Mouse (Mus musculus) liver, embryonic 15.5 days (tissue): ENCODE measurements at regions not wholly inside any gene's neighbourhood (a gene's known extent, or its start where the extent isn't known, plus 50 kb on each side); places are given as distances from the start of the nearest gene placed in this dataset.

Experiments
- ATAC-seq: fragments of 200-750 bp; cut with Nextera tagmentation; 2 replicates; pipeline ENCODE4 v1.8.0; 2017; ENCODE audit warnings: moderate number of reproducible peaks, mild to moderate bottlenecking, moderate library complexity; ENCODE audit not compliant: insufficient read depth
- H3K27ac ChIP-seq: fragments of 300-500 bp; sonication (generic); replicated peaks from 2 replicates; pipeline ENCODE4 v1.5.1; 2015; ENCODE audit warnings: mild to moderate bottlenecking, inconsistent platforms
- H3K27me3 ChIP-seq: fragments of 300-500 bp; sonication (generic); 2 replicates; pipeline ENCODE4 v1.6.1; 2015; ENCODE audit warnings: mild to moderate bottlenecking, inconsistent platforms
- H3K36me3 ChIP-seq: fragments of 300-500 bp; sonication (generic); replicated peaks from 2 replicates; pipeline ENCODE4 v1.6.1; 2015; ENCODE audit warnings: moderate library complexity, mild to moderate bottlenecking, inconsistent platforms
- H3K4me1 ChIP-seq: fragments of 300-500 bp; sonication (generic); replicated peaks from 2 replicates; pipeline ENCODE4 v1.6.1; 2015; ENCODE audit warnings: inconsistent platforms
- H3K4me2 ChIP-seq: fragments of 300-500 bp; sonication (generic); 2 replicates; pipeline ENCODE4 v1.6.1; 2015; ENCODE audit warnings: moderate library complexity, mild to moderate bottlenecking, inconsistent platforms
- H3K4me3 ChIP-seq: fragments of 300-500 bp; sonication (generic); replicated peaks from 2 replicates; pipeline ENCODE4 v1.5.1; 2015; ENCODE audit warnings: mild to moderate bottlenecking, inconsistent platforms
- H3K9ac ChIP-seq: fragments of 300-500 bp; sonication (generic); 2 replicates; pipeline ENCODE4 v1.6.1; 2015; ENCODE audit warnings: moderate library complexity, mild to moderate bottlenecking, inconsistent platforms
- H3K9me3 ChIP-seq: fragments of 300-500 bp; sonication (generic); replicated peaks from 2 replicates; pipeline ENCODE4 v1.6.1; 2016; ENCODE audit warnings: inconsistent platforms
- WGBS: fragments of 180-500 bp; shearing (Covaris S2); methylation state at CpG from one replicate; pipeline ENCODE4 v1.1.7; 2015; ENCODE audit warnings: mixed read lengths; ENCODE audit not compliant: insufficient replicate concordance; 5-methylcytosine and 5-hydroxymethylcytosine counted together

DNA sequence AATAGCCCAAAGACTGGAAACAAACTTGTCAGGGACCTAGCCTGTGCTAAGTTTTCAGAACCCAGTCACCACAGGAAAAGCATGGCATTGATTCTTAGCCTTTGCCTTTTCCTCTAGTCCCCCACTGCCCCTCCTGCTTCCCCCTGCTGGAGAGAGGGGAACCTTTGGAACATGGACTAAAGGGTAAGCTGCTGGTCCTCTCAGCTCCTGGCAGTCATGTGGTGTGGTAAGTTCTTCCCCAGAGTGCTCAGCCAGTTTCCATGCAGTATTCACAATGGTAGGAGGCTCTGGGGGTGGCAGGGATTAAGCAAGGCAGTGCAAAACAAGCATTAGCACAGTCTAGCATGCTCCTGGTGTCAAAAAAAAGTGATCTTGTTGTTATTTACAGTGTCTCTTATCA, 470.3 kb downstream of the Bnc2 start:
- Histone ChIP-seq H3K4me2 (no peak overlapping the region), H3K4me3 (no peak overlapping the region), H3K27me3 (no peaks in the 10 kb centered on the region), H3K9ac (no peak overlapping the region), H3K9me3 (no peaks in the 10 kb centered on the region), H3K27ac (no peak overlapping the region), H3K4me1 (no peaks in the 10 kb centered on the region), H3K36me3 (no peaks in the 10 kb centered on the region)
- no peak for ATAC-seq

DNA sequence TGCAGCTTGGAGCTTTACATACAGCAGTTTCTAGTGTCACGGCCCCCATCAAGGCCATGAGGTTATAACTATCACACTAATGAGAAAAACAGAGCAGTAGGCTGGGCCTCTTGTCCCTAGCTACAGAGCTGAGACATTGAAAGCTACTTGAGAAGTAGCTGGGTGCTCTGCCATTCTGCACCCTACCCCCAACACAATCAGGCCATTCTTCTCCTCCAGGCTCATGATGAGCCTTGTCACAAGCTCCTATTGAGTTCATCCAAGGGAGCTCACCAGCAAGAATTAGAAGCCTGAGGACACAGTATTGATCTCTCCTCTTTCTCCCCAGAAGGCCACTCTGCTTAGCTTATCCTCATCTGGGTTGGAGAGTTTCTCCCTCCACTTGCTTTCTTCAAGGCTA, 466.9 kb downstream of the Bnc2 start:
- H3K9ac ChIP-seq: no peak overlapping the region
- no peaks in the 10 kb centered on the region for H3K36me3 ChIP-seq
- H3K4me1 ChIP-seq: no peaks in the 10 kb centered on the region
- 59% methylated on average over 1 of the region's 1 CpGs for WGBS
- no peak overlapping the region for H3K27ac ChIP-seq
- H3K4me2 ChIP-seq: no peak overlapping the region
- ATAC-seq: no peak
- no peak overlapping the region for H3K4me3 ChIP-seq
- H3K9me3 ChIP-seq: no peaks in the 10 kb centered on the region
- no peaks in the 10 kb centered on the region for H3K27me3 ChIP-seq

DNA sequence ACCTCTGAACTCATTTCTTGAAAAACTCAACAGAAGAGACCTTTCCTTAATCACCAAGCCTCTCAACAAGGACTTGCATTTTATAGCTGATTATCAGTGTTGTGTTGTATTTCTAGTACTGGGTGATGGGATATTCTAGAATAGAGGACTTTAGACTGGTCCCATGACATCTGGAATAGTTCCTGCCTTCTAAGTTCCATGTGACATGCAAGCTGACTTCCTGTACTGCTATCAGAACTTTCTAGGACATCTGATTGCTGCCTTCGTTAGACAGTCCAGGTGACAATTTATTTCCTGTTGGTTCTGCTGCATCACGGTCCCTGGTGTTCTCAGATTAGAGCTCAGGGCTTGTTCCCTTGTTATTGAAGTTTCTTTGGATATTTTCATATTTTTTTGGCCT, 465.5 kb downstream of the Bnc2 start:
- H3K36me3 ChIP-seq: no peaks in the 10 kb centered on the region
- no peak overlapping the region for H3K4me3 ChIP-seq
- no peak overlapping the region for H3K4me2 ChIP-seq
- H3K27ac ChIP-seq: no peak overlapping the region
- no peaks in the 10 kb centered on the region for H3K9me3 ChIP-seq
- no peaks in the 10 kb centered on the region for H3K4me1 ChIP-seq
- no peak overlapping the region for H3K9ac ChIP-seq
- H3K27me3 ChIP-seq: no peaks in the 10 kb centered on the region
- ATAC-seq: no peak
- WGBS: 31% methylated on average over 2 of the region's 2 CpGs

DNA sequence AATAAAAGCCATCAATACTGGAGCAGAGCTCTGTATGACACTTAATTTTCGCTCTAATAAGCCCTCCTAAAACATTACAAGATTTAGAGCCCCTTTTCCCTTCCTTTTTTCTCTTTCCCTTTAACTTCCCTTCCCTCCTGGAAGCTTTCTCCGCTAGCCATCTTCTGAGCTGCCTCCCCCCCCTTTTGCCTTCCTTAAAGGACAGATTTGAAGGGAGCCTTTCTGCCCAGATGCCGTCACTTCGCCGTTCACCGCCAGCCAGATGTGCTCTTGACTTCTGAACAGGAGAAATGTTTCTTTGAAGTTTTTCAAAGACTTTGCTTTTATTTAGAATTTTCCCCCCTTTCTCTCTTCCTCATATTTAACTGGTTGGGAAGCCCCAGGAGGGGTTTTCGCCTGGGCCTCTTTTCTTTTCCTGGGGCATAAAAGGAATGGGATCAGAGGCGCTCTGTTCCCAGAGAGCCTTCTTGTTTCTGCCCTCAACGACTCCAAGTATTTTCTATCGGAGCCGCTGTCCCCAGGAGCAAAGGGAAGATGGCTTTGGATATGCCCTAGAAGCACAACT, 463.7 kb downstream of the Bnc2 start:
- Histone ChIP-seq H3K27ac (no peak overlapping the region), H3K27me3 (no peaks in the 10 kb centered on the region), H3K9me3 (no peaks in the 10 kb centered on the region), H3K4me1 (no peaks in the 10 kb centered on the region), H3K4me2 (no peak overlapping the region), H3K9ac (no peak overlapping the region), H3K4me3 (no peak overlapping the region), H3K36me3 (no peaks in the 10 kb centered on the region)
- no peak for ATAC-seq
- 73% methylated on average over 11 of the region's 11 CpGs for WGBS

DNA sequence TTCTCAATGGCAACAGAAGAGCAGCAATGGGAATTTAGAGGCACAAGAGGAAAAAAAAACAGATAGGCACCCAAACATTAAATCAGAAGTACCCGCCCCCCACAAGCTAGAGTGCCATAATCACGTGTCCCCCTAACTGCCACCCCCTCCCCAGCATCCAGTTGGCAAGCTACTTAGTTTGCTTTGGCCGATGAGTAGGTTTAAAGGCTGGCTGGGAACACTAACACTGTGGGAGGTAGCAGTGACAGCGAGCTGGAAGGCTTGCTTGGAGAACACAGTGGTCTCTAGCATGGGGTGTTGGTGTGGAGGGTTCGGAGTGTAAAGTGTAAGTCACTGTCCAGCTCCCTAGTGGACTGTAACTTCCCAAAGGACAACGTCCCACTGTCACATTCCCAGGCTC, 463.1 kb downstream of the Bnc2 start:
- Histone ChIP-seq H3K4me3 (no peak overlapping the region), H3K4me2 (no peak overlapping the region), H3K27me3 (no peaks in the 10 kb centered on the region), H3K9ac (no peak overlapping the region), H3K27ac (no peak overlapping the region), H3K4me1 (no peaks in the 10 kb centered on the region), H3K9me3 (no peaks in the 10 kb centered on the region), H3K36me3 (no peaks in the 10 kb centered on the region)
- no peak for ATAC-seq
- 59% methylated on average over 6 of the region's 6 CpGs for WGBS

DNA sequence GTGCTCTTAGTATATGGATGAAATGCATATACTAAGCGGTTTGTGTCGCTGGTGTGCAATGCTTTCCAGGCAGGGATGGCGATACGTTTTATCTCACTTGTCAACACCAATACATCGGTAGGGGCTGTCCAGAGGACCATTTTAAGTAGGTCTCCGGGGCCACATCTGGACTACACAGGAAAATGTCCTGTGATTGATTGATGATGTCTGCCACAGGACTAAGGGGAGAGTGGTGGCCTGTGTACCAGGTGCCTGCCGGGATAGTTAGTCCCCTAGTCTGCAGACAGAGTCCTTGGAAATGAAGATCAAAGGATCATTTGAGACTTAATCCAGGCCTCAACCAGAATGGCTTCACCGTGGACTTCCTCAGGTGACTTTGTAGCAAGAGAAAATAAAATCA, 460.6 kb downstream of the Bnc2 start:
- Histone ChIP-seq H3K4me3 (no peak overlapping the region), H3K4me2 (no peak overlapping the region), H3K27me3 (no peaks in the 10 kb centered on the region), H3K9me3 (no peaks in the 10 kb centered on the region), H3K4me1 (no peaks in the 10 kb centered on the region), H3K36me3 (no peaks in the 10 kb centered on the region), H3K9ac (no peak overlapping the region), H3K27ac (no peak overlapping the region)
- ATAC-seq: no peak
- WGBS: 67% methylated on average over 8 of the region's 8 CpGs

DNA sequence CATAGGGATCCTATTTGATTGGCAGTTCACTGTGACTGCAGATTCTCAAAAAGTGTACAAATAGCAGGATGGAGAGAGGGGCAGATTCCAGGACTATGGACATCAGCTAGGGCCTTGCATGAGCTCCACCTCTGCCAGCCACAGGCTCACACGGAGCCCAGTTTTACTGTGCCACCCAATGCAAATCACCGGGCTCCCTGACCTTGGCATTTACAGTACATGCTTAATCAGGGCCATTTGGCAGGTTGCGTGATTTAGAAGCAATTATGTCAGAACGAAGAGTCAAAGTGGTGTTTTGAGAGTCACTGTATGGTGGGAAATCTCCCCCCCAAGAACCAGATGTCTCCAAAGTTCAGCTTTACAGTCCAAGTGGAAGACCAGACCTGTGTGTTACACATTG, 456.1 kb downstream of the Bnc2 start:
- H3K9me3 ChIP-seq: no peaks in the 10 kb centered on the region
- no peaks in the 10 kb centered on the region for H3K36me3 ChIP-seq
- no peak overlapping the region for H3K4me2 ChIP-seq
- H3K4me3 ChIP-seq: no peak overlapping the region
- ATAC-seq: no peak
- H3K9ac ChIP-seq: no peak overlapping the region
- no peaks in the 10 kb centered on the region for H3K4me1 ChIP-seq
- 73% methylated on average over 4 of the region's 4 CpGs for WGBS
- H3K27ac ChIP-seq: no peak overlapping the region
- H3K27me3 ChIP-seq: no peaks in the 10 kb centered on the region

DNA sequence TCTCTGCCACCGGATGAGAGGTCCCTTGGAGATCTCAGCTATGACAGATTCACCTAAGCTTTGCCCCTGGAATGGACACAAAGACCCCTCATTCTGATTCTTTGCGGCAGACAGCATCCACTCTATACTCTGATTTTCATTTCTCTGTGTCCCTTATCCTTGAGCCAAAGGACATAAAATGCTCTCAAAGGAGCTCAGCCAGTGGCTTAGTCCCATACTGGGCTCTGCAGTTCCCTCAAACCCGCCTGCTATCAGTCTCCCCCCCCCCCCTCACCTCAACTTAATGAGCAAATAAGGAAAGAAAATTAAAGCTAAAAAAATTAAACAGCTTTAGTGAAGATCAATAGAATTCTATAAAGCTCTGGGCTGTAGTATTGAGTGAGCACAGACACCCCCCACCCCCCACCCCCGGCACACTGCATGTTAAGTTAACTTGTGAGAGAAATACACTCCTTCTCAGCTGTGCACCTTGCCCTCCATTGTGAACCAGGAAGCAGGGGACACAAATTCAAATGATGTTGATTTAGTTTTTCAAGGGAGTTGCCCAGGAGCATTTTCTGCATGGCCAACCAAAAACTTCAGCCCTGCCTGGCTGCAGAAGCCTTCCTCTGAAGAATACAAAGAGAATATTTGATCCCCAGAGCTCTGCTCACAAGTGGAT, 452.9 kb downstream of the Bnc2 start:
- no peaks in the 10 kb centered on the region for H3K36me3 ChIP-seq
- no peaks in the 10 kb centered on the region for H3K27me3 ChIP-seq
- 47% methylated on average over 4 of the region's 4 CpGs for WGBS
- ATAC-seq: no peak
- no peak overlapping the region for H3K4me3 ChIP-seq
- H3K4me1 ChIP-seq: no peaks in the 10 kb centered on the region
- H3K9ac ChIP-seq: no peak overlapping the region
- H3K9me3 ChIP-seq: no peaks in the 10 kb centered on the region
- no peak overlapping the region for H3K4me2 ChIP-seq
- H3K27ac ChIP-seq: no peak overlapping the region

DNA sequence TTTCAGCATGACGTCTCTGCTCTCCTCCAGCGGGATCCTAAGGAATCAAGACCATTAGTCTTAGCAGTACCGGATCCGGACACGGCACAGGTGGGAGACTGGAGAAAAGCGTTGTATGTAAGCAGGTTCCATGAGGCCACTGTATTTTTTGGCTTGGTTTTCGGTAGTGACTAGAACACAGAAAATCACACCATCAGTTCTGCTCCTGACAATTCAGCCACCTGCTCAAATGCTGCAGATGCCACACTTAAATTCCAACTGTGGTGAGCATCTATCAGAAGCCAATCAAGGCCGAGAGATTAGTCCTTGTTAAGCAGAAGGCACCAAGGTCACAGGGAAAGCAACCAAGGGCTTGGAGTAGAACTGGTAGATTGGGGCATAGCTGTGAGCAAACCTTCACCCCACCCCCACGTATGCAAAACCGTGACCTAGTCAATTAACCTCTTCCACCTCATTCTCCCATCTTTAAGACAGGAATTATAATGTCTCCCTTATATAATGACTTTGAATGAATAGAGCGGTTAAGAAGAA, 452.2 kb downstream of the Bnc2 start:
- no peaks in the 10 kb centered on the region for H3K4me1 ChIP-seq
- WGBS: 71% methylated on average over 11 of the region's 11 CpGs
- no peak for ATAC-seq
- no peak overlapping the region for H3K9ac ChIP-seq
- no peak overlapping the region for H3K4me3 ChIP-seq
- no peak overlapping the region for H3K4me2 ChIP-seq
- H3K27ac ChIP-seq: no peak overlapping the region
- H3K9me3 ChIP-seq: no peaks in the 10 kb centered on the region
- no peaks in the 10 kb centered on the region for H3K27me3 ChIP-seq
- no peaks in the 10 kb centered on the region for H3K36me3 ChIP-seq

DNA sequence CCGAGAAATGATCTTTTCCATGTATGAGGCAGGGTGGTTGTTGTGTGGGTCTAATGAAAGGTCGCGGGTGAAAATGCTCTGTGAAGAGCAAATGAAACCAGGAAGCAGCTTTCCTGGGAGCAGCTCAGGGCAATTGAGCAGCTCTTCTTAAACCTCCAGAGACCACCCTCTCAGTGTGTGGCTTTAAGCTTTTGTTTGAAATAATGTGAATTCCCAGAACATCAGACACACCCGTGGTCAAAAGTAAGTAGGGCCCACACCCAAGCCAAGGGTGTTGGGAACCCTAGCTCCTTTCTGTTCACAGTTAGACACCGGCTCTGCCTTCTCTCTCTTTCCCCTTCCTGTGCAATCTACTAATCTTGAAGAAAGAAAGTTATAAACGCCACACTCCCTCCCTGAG, 450.5 kb downstream of the Bnc2 start:
- H3K27ac ChIP-seq: no peak overlapping the region
- H3K9me3 ChIP-seq: no peaks in the 10 kb centered on the region
- no peak overlapping the region for H3K4me3 ChIP-seq
- no peak overlapping the region for H3K4me2 ChIP-seq
- H3K4me1 ChIP-seq: no peaks in the 10 kb centered on the region
- WGBS: 57% methylated on average over 6 of the region's 6 CpGs
- no peaks in the 10 kb centered on the region for H3K27me3 ChIP-seq
- H3K36me3 ChIP-seq: no peaks in the 10 kb centered on the region
- ATAC-seq: no peak
- no peak overlapping the region for H3K9ac ChIP-seq
